Mouse (Mus musculus) hindbrain, embryonic 11.5 days (tissue): Measurements from ENCODE around the gene Wdr20. TPM values are rescaled to one million over a fixed set of nuclear protein-coding genes. Genes with fewer than 3 reads are reported as not detected.
"Not testable (repeated sequence)": the region's sequence is repeated elsewhere in the genome, so short reads cannot be mapped to it uniquely, and the experiment has no call there.

Experiments
- ATAC-seq: fragments of 200-750 bp; cut with Nextera tagmentation; 2 replicates; pipeline ENCODE4 v1.8.0; 2017; ENCODE audit warnings: mild to moderate bottlenecking, moderate TSS enrichment, moderate library complexity; ENCODE audit not compliant: low FRiP score
- DNase-seq: peaks from one replicate; pipeline ENCODE4 v3.0.0-alpha.2; 2015; ENCODE audit warnings: low spot score
- H3K27ac ChIP-seq: fragments of 300-500 bp; sonication (generic); 2 replicates; pipeline ENCODE4 v1.5.1; 2014; ENCODE audit warnings: mild to moderate bottlenecking, low read depth, low read length
- H3K27me3 ChIP-seq: fragments of 300-500 bp; sonication (generic); 2 replicates; pipeline ENCODE4 v1.6.1; 2014; ENCODE audit warnings: mild to moderate bottlenecking, low read length, moderate library complexity, mixed read lengths; ENCODE audit not compliant: control insufficient read depth, insufficient read depth
- H3K36me3 ChIP-seq: fragments of 300-500 bp; sonication (generic); 2 replicates; pipeline ENCODE4 v1.6.1; 2014; ENCODE audit warnings: mild to moderate bottlenecking, low read length, moderate library complexity, mixed read lengths; ENCODE audit not compliant: control insufficient read depth, insufficient read depth
- H3K4me1 ChIP-seq: fragments of 300-500 bp; sonication (generic); replicated peaks from 2 replicates; pipeline ENCODE4 v1.6.1; 2014; ENCODE audit warnings: low read length, mixed read lengths; ENCODE audit not compliant: control insufficient read depth, insufficient read depth
- H3K4me2 ChIP-seq: fragments of 300-500 bp; sonication (generic); replicated peaks from 2 replicates; pipeline ENCODE4 v1.6.1; 2014; ENCODE audit warnings: mild to moderate bottlenecking, low read depth, low read length
- H3K4me3 ChIP-seq: fragments of 300-500 bp; sonication (generic); 2 replicates; pipeline ENCODE4 v1.5.1; 2014; ENCODE audit warnings: low read depth, low read length
- H3K9ac ChIP-seq: fragments of 300-500 bp; sonication (generic); 2 replicates; pipeline ENCODE4 v1.6.1; 2014; ENCODE audit warnings: low read depth, low read length
- H3K9me3 ChIP-seq: fragments of 300-500 bp; sonication (generic); 2 replicates; pipeline ENCODE4 v1.6.1; 2016; ENCODE audit warnings: low read length; ENCODE audit not compliant: control insufficient read depth
- WGBS: fragments of 180-500 bp; shearing (Covaris S2); extraction: QIAGEN DNeasy Blood & Tissue Kit; methylation state at CpG from one replicate; pipeline ENCODE4 v1.1.7; 2014; 5-methylcytosine and 5-hydroxymethylcytosine counted together
- polyA plus RNA-seq: library from polyadenylated mRNA; unstranded; fragments of >200 nt; fragmentation: Nextera tagmentation; extraction: Ambion mirVana; gene quantifications from 2 replicates; pipeline ENCODE4 v1.2.1, GENCODE M21; 2014

The Wdr20 gene
- polyA plus RNA-seq = 22.8 and 25.6 TPM in 2 replicates

DNA sequence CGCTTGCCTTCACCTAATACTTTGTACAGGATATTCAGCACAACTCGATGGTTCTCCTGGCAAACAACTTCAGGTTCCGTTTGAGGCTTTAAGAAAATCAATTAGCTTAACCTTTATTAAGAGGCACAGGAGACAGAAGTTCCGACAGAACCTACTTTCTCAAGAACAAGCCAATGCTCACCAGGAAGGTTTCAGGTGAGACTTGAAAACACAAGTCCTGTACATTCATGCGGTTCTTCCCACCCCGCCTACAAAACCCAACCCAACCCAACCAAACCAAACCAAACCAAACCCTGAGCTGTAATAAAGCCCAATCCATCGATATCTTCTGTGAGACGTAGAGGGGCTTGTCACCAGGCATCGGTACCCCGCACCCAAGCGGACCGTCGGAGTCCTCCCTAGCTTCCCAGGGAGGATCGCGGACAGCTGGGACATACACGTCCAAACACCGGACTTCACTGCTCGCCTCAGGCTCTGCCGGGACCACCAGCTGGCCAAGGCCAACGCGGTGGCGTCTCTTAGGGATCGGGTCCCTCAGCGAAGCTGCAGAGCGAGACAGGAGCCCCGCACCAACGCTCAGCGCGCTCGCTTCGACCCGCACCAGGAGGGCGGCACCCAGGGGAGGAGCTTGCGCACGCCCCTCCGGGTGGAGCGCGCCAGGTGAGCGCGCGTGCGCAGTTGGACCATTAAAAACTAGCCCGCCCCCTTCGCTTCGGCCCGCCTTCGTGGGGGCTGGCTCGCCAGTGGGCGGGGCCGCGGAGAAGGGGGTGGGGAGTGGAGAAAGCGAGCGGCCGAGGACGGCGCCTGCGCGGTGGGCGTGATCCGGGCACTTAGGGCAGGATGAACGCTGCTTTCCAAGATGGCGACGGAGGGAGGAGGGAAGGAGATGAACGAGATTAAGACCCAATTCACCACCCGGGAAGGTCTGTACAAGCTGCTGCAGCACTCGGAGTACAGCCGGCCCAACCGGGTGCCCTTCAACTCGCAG lies at the start of gene Wdr20:
Gene Wdr20, plus strand, starts transcription at position 775 of the 988 bp plus-strand sequence.
- Histone ChIP-seq H3K36me3 (no peaks in the 10 kb centered on the region), H3K9me3 (no peaks in the 10 kb centered on the region), H3K27me3 (peaks cover 6% of the 10 kb centered on the region; the same call in 1 of the 2 replicates), H3K4me3 (peak within 1 kb of the TSS; percentile 80), H3K4me1 (peaks cover 4% of the 10 kb centered on the region; the same call in 1 of the 2 replicates), H3K27ac (peak within 1 kb of the TSS; percentile 79), H3K4me2 (peak within 1 kb of the TSS; percentile 90), H3K9ac (peak within 1 kb of the TSS; percentile 87)
- peak; percentile 99 for DNase-seq
- WGBS = 1% methylated on average over 66 of the region's 69 CpGs
- ATAC-seq = peak; percentile 96

GRCm38 (mm10) chr12:110688921-110689320 lies 48.8 kb upstream of the Wdr20 start:
- H3K4me2 ChIP-seq, DNase-seq, H3K9me3 ChIP-seq, H3K36me3 ChIP-seq, H3K27ac ChIP-seq, ATAC-seq, H3K9ac ChIP-seq, H3K4me1 ChIP-seq, H3K4me3 ChIP-seq, H3K27me3 ChIP-seq: not testable (repeated sequence)
- 92% methylated on average over 3 of the region's 3 CpGs for WGBS

- no peak for ATAC-seq
- Histone ChIP-seq H3K27ac (no peak overlapping the region), H3K4me3 (no peak overlapping the region), H3K9ac (no peak overlapping the region), H3K9me3 (no peaks in the 10 kb centered on the region), H3K4me2 (no peak overlapping the region), H3K27me3 (no peaks in the 10 kb centered on the region), H3K4me1 (peaks cover 3% of the 10 kb centered on the region; the same call in 1 of the 2 replicates), H3K36me3 (peaks cover 7% of the 10 kb centered on the region; the same call in 1 of the 2 replicates)
- WGBS = 88% methylated on average over 6 of the region's 6 CpGs
- DNase-seq = no peak
These were observed 47.7 kb upstream of the Wdr20 start for GRCm38 (mm10) chr12:110689919-110690643.

DNA sequence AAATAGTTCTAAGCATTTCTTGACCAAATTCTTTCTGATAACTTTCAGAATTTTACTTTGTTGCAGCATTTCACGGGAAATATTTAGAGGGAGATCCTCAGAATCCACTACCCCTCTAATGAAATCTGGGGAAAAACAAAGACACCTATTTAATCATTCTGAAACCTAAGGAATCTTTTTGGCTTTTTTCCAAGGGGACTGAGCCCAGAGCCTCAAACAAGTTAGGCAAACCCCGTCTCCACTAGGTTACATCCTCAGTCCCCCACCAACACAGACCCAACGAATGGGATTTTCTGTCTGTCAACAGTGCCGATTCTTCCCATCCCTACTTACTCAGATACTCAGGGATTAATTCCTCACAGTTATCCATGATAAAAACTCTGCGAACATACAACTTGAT lies 44.4 kb upstream of the Wdr20 start:
- H3K27me3 ChIP-seq, H3K4me3 ChIP-seq, H3K36me3 ChIP-seq, H3K27ac ChIP-seq, H3K4me1 ChIP-seq, DNase-seq, H3K9me3 ChIP-seq, ATAC-seq, H3K4me2 ChIP-seq, H3K9ac ChIP-seq: not testable (repeated sequence)
- WGBS = 89% methylated on average over 5 of the region's 5 CpGs

DNA sequence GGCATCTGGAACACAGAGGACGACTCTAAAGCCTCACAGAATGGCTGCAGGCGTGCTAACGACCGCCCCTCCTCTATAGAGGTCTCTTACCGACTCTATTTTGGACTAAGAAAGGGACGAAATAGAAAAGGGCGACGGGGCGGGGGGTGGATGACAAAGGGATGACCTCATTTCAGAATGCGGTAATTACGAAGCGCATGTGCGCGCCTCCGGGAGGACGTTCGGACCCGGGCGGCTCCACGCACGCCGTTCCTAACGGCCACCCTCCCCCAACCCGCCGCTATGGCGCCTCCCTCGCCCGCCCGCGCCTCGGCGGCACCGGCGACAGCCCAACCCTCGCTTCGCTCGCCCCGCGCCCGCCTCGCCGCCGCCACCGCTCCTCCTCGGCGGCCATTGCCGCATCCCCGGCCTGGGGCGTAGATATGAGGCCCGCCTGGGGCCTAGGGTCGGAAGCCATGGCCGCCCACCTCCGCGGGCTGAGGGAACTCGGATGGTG lies 42.0 kb upstream of the Wdr20 start:
- Histone ChIP-seq H3K27me3 (no peaks in the 10 kb centered on the region), H3K27ac (peak overlapping the region; percentile 92), H3K9me3 (no peaks in the 10 kb centered on the region), H3K4me3 (peak overlapping the region; percentile 98), H3K9ac (peak overlapping the region; percentile 96), H3K36me3 (peaks cover 2% of the 10 kb centered on the region; the same call in 1 of the 2 replicates), H3K4me1 (peaks cover 3% of the 10 kb centered on the region; the same call in 1 of the 2 replicates), H3K4me2 (peak overlapping the region; percentile 71)
- DNase-seq (peak; percentile 77), ATAC-seq (peak; percentile 69)
- WGBS = under 1% methylated on average over 55 of the region's 55 CpGs

DNA sequence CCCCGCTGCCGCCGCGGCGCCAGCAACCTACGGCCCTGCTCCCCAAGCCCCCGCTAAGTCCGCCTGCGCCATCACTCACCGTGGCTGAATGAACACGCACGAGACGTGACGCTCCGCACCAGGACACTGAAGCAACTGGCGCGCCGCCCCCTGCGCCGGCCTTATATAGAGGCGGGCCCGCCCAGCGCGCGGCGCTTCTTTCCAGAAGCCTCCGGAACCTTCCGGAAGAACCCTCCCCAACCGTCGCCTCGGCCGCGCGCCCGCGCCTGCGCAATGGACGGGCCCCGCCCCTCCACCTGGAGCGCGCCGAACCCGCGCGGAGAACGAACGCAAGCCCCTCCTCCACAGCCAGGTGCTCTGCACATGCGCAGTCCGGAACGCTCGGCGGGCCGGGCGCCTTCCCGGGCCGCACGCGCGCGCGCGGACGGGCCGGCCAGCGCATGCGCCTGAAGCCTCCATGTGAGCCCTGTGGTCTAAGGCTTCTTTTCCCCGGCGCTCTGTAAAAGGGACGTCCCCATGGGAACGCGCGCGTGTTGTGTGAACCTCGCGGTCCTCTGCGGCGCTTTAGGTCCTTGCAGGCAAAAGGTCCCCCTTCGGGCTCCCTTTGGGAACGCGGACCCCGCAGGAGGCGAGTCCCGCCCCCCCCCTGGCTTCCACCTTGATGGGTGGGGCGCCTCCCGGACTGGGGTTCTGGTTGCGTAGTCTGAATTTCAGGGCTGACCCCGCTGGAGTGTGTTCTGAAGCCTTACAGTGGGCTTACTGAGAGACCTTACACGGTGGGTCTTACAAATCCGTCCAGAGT lies 41.4 kb upstream of the Wdr20 start:
- Histone ChIP-seq H3K27me3 (no peaks in the 10 kb centered on the region), H3K4me3 (peak overlapping the region; percentile 98), H3K27ac (peak overlapping the region; percentile 92), H3K4me1 (peaks cover 3% of the 10 kb centered on the region; the same call in 1 of the 2 replicates), H3K4me2 (peak overlapping the region; percentile 71), H3K9ac (peak overlapping the region; percentile 96), H3K36me3 (peaks cover 2% of the 10 kb centered on the region; the same call in 1 of the 2 replicates), H3K9me3 (no peaks in the 10 kb centered on the region)
- ATAC-seq = peak; percentile 95
- WGBS = 2% methylated on average over 82 of the region's 89 CpGs
- DNase-seq = peak; percentile 99

DNA sequence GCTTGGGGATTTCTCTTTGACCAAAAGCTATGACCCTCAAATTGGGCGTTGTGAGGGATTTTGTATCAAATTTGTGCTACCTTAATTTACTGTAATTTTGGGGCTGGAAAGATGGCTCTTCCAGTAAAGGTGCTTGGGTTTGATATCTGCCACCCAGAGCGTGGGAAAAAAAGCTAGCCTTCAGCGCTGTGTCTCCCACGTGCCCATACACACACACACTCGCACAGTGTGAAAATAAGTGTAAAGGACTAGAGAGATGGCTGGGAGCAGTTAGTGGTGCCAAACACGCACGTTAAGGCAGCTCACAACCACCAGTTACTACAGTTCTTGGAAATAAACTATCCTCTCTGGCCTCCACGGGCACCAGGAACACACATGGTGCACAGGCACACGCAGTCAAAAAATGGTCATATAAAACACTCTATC lies 40.8 kb upstream of the Wdr20 start:
- Histone ChIP-seq H3K36me3 (no peaks in the 10 kb centered on the region), H3K27me3 (no peaks in the 10 kb centered on the region), H3K4me1 (peaks cover 3% of the 10 kb centered on the region; the same call in 1 of the 2 replicates), H3K9ac (peak overlapping the region; percentile 96), H3K9me3 (no peaks in the 10 kb centered on the region), H3K4me3 (peak overlapping the region; percentile 98), H3K4me2 (peak overlapping the region; percentile 71), H3K27ac (peak overlapping the region; percentile 76; the same call in 1 of the 2 replicates)
- DNase-seq = no peak
- 58% methylated on average over 9 of the region's 9 CpGs for WGBS
- ATAC-seq = no peak

GRCm38 (mm10) chr12:110697457-110697856 lies 40.3 kb upstream of the Wdr20 start:
- Histone ChIP-seq H3K27me3 (no peaks in the 10 kb centered on the region), H3K4me2 (no peak overlapping the region), H3K36me3 (no peaks in the 10 kb centered on the region), H3K4me3 (no peak overlapping the region), H3K27ac (no peak overlapping the region), H3K9me3 (no peaks in the 10 kb centered on the region), H3K9ac (no peak overlapping the region), H3K4me1 (peaks cover 3% of the 10 kb centered on the region; the same call in 1 of the 2 replicates)
- ATAC-seq (no peak), DNase-seq (no peak)
- WGBS = 75% methylated on average over 5 of the region's 5 CpGs
